Mouse (Mus musculus) gastrocnemius, adult 2 months (tissue): ENCODE results near the gene March2. TPM values are rescaled to one million over a fixed set of nuclear protein-coding genes. Genes with fewer than 3 reads are reported as not detected.
"Not testable (repeated sequence)": the region's sequence is repeated elsewhere in the genome, so short reads cannot be mapped to it uniquely, and the experiment has no call there.

ENCODE experiments used
- DNase-seq: peaks from one replicate; pipeline ENCODE4 v3.0.0; 2022
- H3K27ac ChIP-seq: fragments of 200-600 bp; 2 replicates; pipeline ENCODE4 v1.8.1; 2022; ENCODE audit warnings: mild to moderate bottlenecking
- H3K4me3 ChIP-seq: fragments of 200-600 bp; 2 replicates; pipeline ENCODE4 v1.8.1; 2022; ENCODE audit warnings: mild to moderate bottlenecking, moderate library complexity
- CTCF ChIP-seq: fragments of 200-600 bp; IDR thresholded peaks from 2 replicates; pipeline ENCODE4 v1.8.1; 2022; ENCODE audit warnings: antibody characterized with exemption, mild to moderate bottlenecking, moderate library complexity
- intact Hi-C: fragments of 180-260 bp; cut with DNase I; formaldehyde crosslinking; loops from one replicate; pipeline ENCODE4 v1.15.1; 2025
- total RNA-seq, 2 experiments: library from RNA; stranded (reverse); gene quantifications; 2 replicates each; pipeline ENCODE4 v1.2.3; 2021

The March2 gene
- total RNA-seq, 2 experiments from 2014 or later, result 88.8 to 90.7 TPM

- TF ChIP-seq CTCF, result peak; percentile 77
- no peak overlapping the region for H3K27ac ChIP-seq
- peak; percentile 56 for DNase-seq
- no peak overlapping the region for H3K4me3 ChIP-seq
- intact Hi-C loops, result loop anchor here (1.0 kb wide), 1 partner anchor 56 kb away; no protein-coding TSS in a partner anchor
Measured at GRCm38 (mm10) chr17:33746011-33746410, 27.5 kb upstream of the March2 start.

- no peak for DNase-seq
- intact Hi-C loops, result no loop called here
- Histone ChIP-seq H3K27ac (no peak overlapping the region), H3K4me3 (no peak overlapping the region)
- TF ChIP-seq CTCF, result no peak
Measured at GRCm38 (mm10) chr17:33744686-33745384, 26.4 kb upstream of the March2 start.

GRCm38 (mm10) chr17:33742420-33742819 lies 23.9 kb upstream of the March2 start:
- H3K27ac ChIP-seq, result no peak overlapping the region
- H3K4me3 ChIP-seq, result no peak overlapping the region
- intact Hi-C loops, result no loop called here
- no peak for TF ChIP-seq CTCF
- no peak for DNase-seq

GRCm38 (mm10) chr17:33733526-33733925 lies 15.1 kb upstream of the March2 start:
- intact Hi-C loops, DNase-seq, H3K27ac ChIP-seq, H3K4me3 ChIP-seq: not testable (repeated sequence)

GRCm38 (mm10) chr17:33732556-33733083 lies 14.2 kb upstream of the March2 start:
- DNase-seq, H3K4me3 ChIP-seq, intact Hi-C loops: not testable (repeated sequence)
- H3K27ac ChIP-seq, result peak overlapping the region; percentile 24; the same call in 1 of the 2 replicates

GRCm38 (mm10) chr17:33729215-33729614 lies 10.7 kb upstream of the March2 start:
- intact Hi-C loops, result loop anchor here (5.0 kb wide), 1 partner anchor 73 kb away; no protein-coding TSS in a partner anchor
- TF ChIP-seq CTCF, result peak; percentile 54
- DNase-seq, result no peak
- H3K4me3 ChIP-seq, result no peak overlapping the region
- no peak overlapping the region for H3K27ac ChIP-seq

- Histone ChIP-seq H3K27ac (no peak overlapping the region), H3K4me3 (no peak overlapping the region)
- no peak for TF ChIP-seq CTCF
- no peak for DNase-seq
- intact Hi-C loops, result loop anchor here (5.0 kb wide), 1 partner anchor 74 kb away; no protein-coding TSS in a partner anchor
Measured at GRCm38 (mm10) chr17:33728396-33728795, 9.9 kb upstream of the March2 start.

GRCm38 (mm10) chr17:33719736-33720378 lies 1.4 kb upstream of the March2 start:
- intact Hi-C loops, result loop anchor here (5.0 kb wide), 1 partner anchor 37 kb away; no protein-coding TSS in a partner anchor
- Histone ChIP-seq H3K4me3 (no peak overlapping the region), H3K27ac (no peak overlapping the region; the same call in 1 of the 2 replicates)
- DNase-seq, result no peak
- no peak for TF ChIP-seq CTCF

- peak overlapping the region; percentile 69 for H3K27ac ChIP-seq
Measured at GRCm38 (mm10) chr17:33718944-33719725, 665 bp upstream of the March2 start.

GRCm38 (mm10) chr17:33717982-33718381 lies 488 bp downstream of the March2 start:
- peak overlapping the region; percentile 88 for H3K4me3 ChIP-seq
- intact Hi-C loops, result loop anchor here (5.0 kb wide), 1 partner anchor 39 kb away; no protein-coding TSS in a partner anchor
- DNase-seq, result no peak
- TF ChIP-seq CTCF, result no peak
- peak overlapping the region; percentile 89 for H3K27ac ChIP-seq

More at GRCm38 (mm10) chr17:33718944-33719725, 665 bp upstream of the March2 start:
- DNase-seq, result no peak
- TF ChIP-seq CTCF, result no peak
- intact Hi-C loops, result loop anchor here (5.0 kb wide), 1 partner anchor 38 kb away; no protein-coding TSS in a partner anchor
- H3K4me3 ChIP-seq, result peak overlapping the region; percentile 88

- no peak for TF ChIP-seq CTCF
- intact Hi-C loops, result loop anchor here (5.0 kb wide), 1 partner anchor 40 kb away; no protein-coding TSS in a partner anchor
Measured at GRCm38 (mm10) chr17:33717246-33717645, 1.2 kb downstream of the March2 start.

GRCm38 (mm10) chr17:33714779-33715178 lies 3.7 kb downstream of the March2 start:
- no peak for DNase-seq
- no peak overlapping the region for H3K4me3 ChIP-seq
- intact Hi-C loops, result loop anchor here (5.0 kb wide), 1 partner anchor 43 kb away; no protein-coding TSS in a partner anchor
- no peak for TF ChIP-seq CTCF
- no peak overlapping the region for H3K27ac ChIP-seq

More at GRCm38 (mm10) chr17:33717246-33717645, 1.2 kb downstream of the March2 start:
- peak overlapping the region; percentile 88; the same call in 1 of the 2 replicates for H3K4me3 ChIP-seq
- DNase-seq, result no peak
- H3K27ac ChIP-seq, result no peak overlapping the region
